Mouse (Mus musculus) embryonic stem cell, embryonic (primary cell): ENCODE measurements around the gene Mgat4b.

Experiments
- CTCF ChIA-PET, 4 experiments: fragments of 300-600 bp in 2 of 4; fragments of 350-600 bp in 2 of 4; sonication (Branson Sonifier 250); formaldehyde crosslinking; loops; one replicate each; lab custom pipeline; 2022; ENCODE audit warnings: inconsistent platforms in 2 of 4; lab: Charles Lee
- POLR2A ChIA-PET, 4 experiments: fragments of 300-600 bp in 2 of 4; fragments of 350-600 bp in 2 of 4; sonication (Branson Sonifier 250); formaldehyde crosslinking; loops; one replicate each; lab custom pipeline; 2022; ENCODE audit warnings: antibody characterized with exemption in 4 of 4, inconsistent platforms in 1 of 4; lab: Charles Lee

The Mgat4b gene

GRCm38 (mm10) chr11:50225611-50226378 is 15.1 kb downstream of the Mgat4b start:
- POLR2A ChIA-PET, result interaction anchor here (0.5 to 19.1 kb wide), 57 partner anchors 8 to 240 kb away, joined by 3 to 742 read pairs (median 5); partner anchors contain the start of genes Maml1 (in 3 of the 4), Mgat4b (in 3 of the 4), Sqstm1 (in 3 of the 4) and Canx (in 2 of the 4)
- CTCF ChIA-PET, result interaction anchor here (0.6 to 3.1 kb wide), 17 partner anchors 8 to 270 kb away, joined by 3 to 14 read pairs (median 5); partner anchors contain the start of genes Mgat4b (in 2 of the 4), Sqstm1 (in 2 of the 4) and Tbc1d9b (in 1 of the 4)

- ChIA-PET POLR2A (interaction anchor here in 3 of 4 experiments (0.5 to 17.1 kb wide), 36 partner anchors 8 to 241 kb away, joined by 3 to 436 read pairs (median 4); partner anchors contain the start of genes Maml1 (in 3 of the 3), Mgat4b (in 3 of the 3), Sqstm1 (in 3 of the 3) and Mrnip (in 2 of the 3)), CTCF (interaction anchor here (0.6 to 2.0 kb wide), 7 partner anchors 10 to 271 kb away, joined by 3 to 12 read pairs (median 4); no protein-coding TSS in a partner anchor)
These were observed 15.7 kb downstream of the Mgat4b start for GRCm38 (mm10) chr11:50226406-50226805.

GRCm38 (mm10) chr11:50227226-50227625 is 16.5 kb downstream of the Mgat4b start:
- ChIA-PET POLR2A (interaction anchor here in 3 of 4 experiments (0.7 to 17.1 kb wide), 20 partner anchors 8 to 144 kb away, joined by 3 to 436 read pairs (median 6); partner anchors contain the start of genes Mgat4b (in 3 of the 3), Sqstm1 (in 3 of the 3) and Maml1 (in 2 of the 3)), CTCF (interaction anchor here in 2 of 4 experiments (1.1 to 1.9 kb wide), 2 partner anchors 10 to 53 kb away, joined by 3 to 12 read pairs; partner anchors contain the start of gene Mrnip (in 1 of the 2))

- POLR2A ChIA-PET, result interaction anchor here in 3 of 4 experiments (0.7 to 17.1 kb wide), 13 partner anchors 7 to 150 kb away, joined by 3 to 436 read pairs (median 6); partner anchors contain the start of genes Mgat4b (in 3 of the 3), Sqstm1 (in 3 of the 3) and Maml1 (in 1 of the 3)
- CTCF ChIA-PET, result interaction anchor here in 2 of 4 experiments (1.1 to 1.9 kb wide), 2 partner anchors 11 to 53 kb away, joined by 3 to 12 read pairs; partner anchors contain the start of gene Mrnip (in 1 of the 2)
These were observed 17.0 kb downstream of the Mgat4b start for GRCm38 (mm10) chr11:50227736-50228135.

- CTCF ChIA-PET, result interaction anchor here in 1 of 4 experiments (0.6 kb wide), 1 partner anchor 14 kb away, joined by 3 read pairs; no protein-coding TSS in a partner anchor
- POLR2A ChIA-PET, result interaction anchor here in 2 of 4 experiments (0.6 to 17.1 kb wide), 19 partner anchors 8 to 149 kb away, joined by 3 to 436 read pairs (median 4); partner anchors contain the start of genes Mgat4b (in 2 of the 2) and Sqstm1 (in 2 of the 2)
These were observed 18.1 kb downstream of the Mgat4b start for GRCm38 (mm10) chr11:50228772-50229171.

- CTCF ChIA-PET, result interaction anchor here in 2 of 4 experiments (0.6 to 2.8 kb wide), 2 partner anchors 15 to 98 kb away, joined by 3 to 8 read pairs; partner anchors contain the start of gene Tbc1d9b (in 1 of the 2)
- POLR2A ChIA-PET, result interaction anchor here in 2 of 4 experiments (0.6 to 17.1 kb wide), 17 partner anchors 8 to 188 kb away, joined by 3 to 436 read pairs (median 4); partner anchors contain the start of genes Mgat4b (in 2 of the 2) and Sqstm1 (in 2 of the 2)
These were observed 18.7 kb downstream of the Mgat4b start for GRCm38 (mm10) chr11:50229252-50229910.

- POLR2A ChIA-PET, result interaction anchor here in 3 of 4 experiments (0.8 to 17.1 kb wide), 16 partner anchors 9 to 147 kb away, joined by 3 to 436 read pairs (median 7); partner anchors contain the start of genes Sqstm1 (in 3 of the 3), Mgat4b (in 2 of the 3), Hnrnph1 (in 1 of the 3) and Mrnip (in 1 of the 3)
- CTCF ChIA-PET, result interaction anchor here (0.6 to 2.8 kb wide), 26 partner anchors 10 to 292 kb away, joined by 3 to 12 read pairs (median 5); partner anchors contain the start of genes Maml1 (in 1 of the 4), Mgat4b (in 1 of the 4), Mrnip (in 1 of the 4) and Sqstm1 (in 1 of the 4)
These were observed 20.0 kb downstream of the Mgat4b start for GRCm38 (mm10) chr11:50230481-50231304.

GRCm38 (mm10) chr11:50231411-50231810 is 20.7 kb downstream of the Mgat4b start:
- POLR2A ChIA-PET, result interaction anchor here in 3 of 4 experiments (0.7 to 17.1 kb wide), 20 partner anchors 8 to 146 kb away, joined by 3 to 436 read pairs (median 6); partner anchors contain the start of genes Sqstm1 (in 3 of the 3), Mgat4b (in 2 of the 3), Hnrnph1 (in 1 of the 3) and Mrnip (in 1 of the 3)
- CTCF ChIA-PET, result interaction anchor here (0.7 to 2.8 kb wide), 28 partner anchors 11 to 988 kb away, joined by 3 to 12 read pairs (median 5); partner anchors contain the start of genes Mgat4b (in 2 of the 4), Sqstm1 (in 2 of the 4), Maml1 (in 1 of the 4) and Mrnip (in 1 of the 4)

- CTCF ChIA-PET, result interaction anchor here in 1 of 4 experiments (2.3 kb wide), 1 partner anchor 71 kb away, joined by 7 read pairs; no protein-coding TSS in a partner anchor
- POLR2A ChIA-PET, result interaction anchor here in 1 of 4 experiments (1.1 to 16.5 kb wide), 4 partner anchors 8 to 144 kb away, joined by 5 to 436 read pairs (median 21); partner anchors contain the start of genes Hnrnph1, Mgat4b and Sqstm1
These were observed 22.3 kb downstream of the Mgat4b start for GRCm38 (mm10) chr11:50233022-50233421.

GRCm38 (mm10) chr11:50233993-50234392 is 23.3 kb downstream of the Mgat4b start:
- POLR2A ChIA-PET, result interaction anchor here in 3 of 4 experiments (0.8 to 6.2 kb wide), 16 partner anchors 9 to 247 kb away, joined by 3 to 70 read pairs (median 3); partner anchors contain the start of genes Mgat4b (in 3 of the 3) and Sqstm1 (in 3 of the 3)
- CTCF ChIA-PET, result interaction anchor here (0.5 to 2.2 kb wide), 30 partner anchors 9 to 814 kb away, joined by 3 to 17 read pairs (median 4); partner anchors contain the start of genes Mrnip (in 1 of the 4) and Olfr1375 (in 1 of the 4)

GRCm38 (mm10) chr11:50234606-50235005 is 23.9 kb downstream of the Mgat4b start:
- ChIA-PET POLR2A (interaction anchor here in 3 of 4 experiments (0.6 to 6.2 kb wide), 20 partner anchors 8 to 248 kb away, joined by 3 to 70 read pairs (median 3); partner anchors contain the start of genes Mgat4b (in 3 of the 3) and Sqstm1 (in 3 of the 3)), CTCF (interaction anchor here (0.5 to 2.2 kb wide), 23 partner anchors 10 to 353 kb away, joined by 3 to 14 read pairs (median 4); partner anchors contain the start of gene Mrnip (in 1 of the 4))

GRCm38 (mm10) chr11:50236540-50236936 is 25.8 kb downstream of the Mgat4b start:
- ChIA-PET CTCF (interaction anchor here in 1 of 4 experiments (0.6 kb wide), 1 partner anchor 353 kb away, joined by 16 read pairs; no protein-coding TSS in a partner anchor), POLR2A (interaction anchor here in 3 of 4 experiments (0.6 to 6.2 kb wide), 17 partner anchors 8 to 185 kb away, joined by 3 to 70 read pairs (median 9); partner anchors contain the start of genes Mgat4b (in 2 of the 3), Sqstm1 (in 2 of the 3), Canx (in 1 of the 3) and Mrnip (in 1 of the 3))

- POLR2A ChIA-PET, result interaction anchor here in 3 of 4 experiments (0.6 to 6.2 kb wide), 31 partner anchors 7 to 185 kb away, joined by 3 to 70 read pairs (median 6); partner anchors contain the start of genes Mgat4b (in 2 of the 3), Sqstm1 (in 2 of the 3), Canx (in 1 of the 3) and Hnrnph1 (in 1 of the 3)
- CTCF ChIA-PET, result interaction anchor here in 1 of 4 experiments (0.6 kb wide), 1 partner anchor 353 kb away, joined by 16 read pairs; no protein-coding TSS in a partner anchor
These were observed 26.5 kb downstream of the Mgat4b start for GRCm38 (mm10) chr11:50236937-50237835.

GRCm38 (mm10) chr11:50238324-50238723 is 27.6 kb downstream of the Mgat4b start, which contains the start of gene Ltc4s:
Gene Ltc4s (minus strand): TSS chr11:50238616.
- ChIA-PET POLR2A (interaction anchor here in 3 of 4 experiments (0.7 to 6.2 kb wide), 25 partner anchors 9 to 145 kb away, joined by 3 to 70 read pairs (median 5); partner anchors contain the start of genes Mgat4b (in 2 of the 3), Sqstm1 (in 2 of the 3), Canx (in 1 of the 3) and Hnrnph1 (in 1 of the 3)), CTCF (interaction anchor here in 2 of 4 experiments (0.6 kb wide), 2 partner anchors 133 to 663 kb away, joined by 3 read pairs; no protein-coding TSS in a partner anchor)
